Mouse (Mus musculus) heart, adult 2 months (tissue): ENCODE results near the gene A230050P20Rik. TPM values are rescaled to one million over a fixed set of nuclear protein-coding genes. Genes with fewer than 3 reads are reported as not detected.

ENCODE experiments used
- DNase-seq, 2 experiments: peaks; one replicate each; pipeline ENCODE4 v3.0.0; 2021
- H3K27ac ChIP-seq: fragments of 200-600 bp; 2 replicates; pipeline ENCODE4 v1.8.1; 2022
- H3K27me3 ChIP-seq: fragments of 200-500 bp; 2 replicates; pipeline ENCODE4 v1.6.1; 2012; ENCODE audit warnings: mild to moderate bottlenecking, low read length, inconsistent platforms, mixed read lengths; ENCODE audit not compliant: control insufficient read depth, insufficient read depth
- H3K36me3 ChIP-seq: fragments of 200-500 bp; 2 replicates; pipeline ENCODE4 v1.6.1; 2012; ENCODE audit warnings: low read length, inconsistent platforms; ENCODE audit not compliant: control insufficient read depth, insufficient read depth
- H3K4me1 ChIP-seq: fragments of 200-500 bp; 2 replicates; pipeline ENCODE4 v1.6.1; 2011; ENCODE audit warnings: low read length; ENCODE audit not compliant: control insufficient read depth, insufficient read depth
- H3K4me3 ChIP-seq: fragments of 200-600 bp; 2 replicates; pipeline ENCODE4 v1.8.1; 2022
- H3K79me2 ChIP-seq: fragments of 200-500 bp; replicated peaks from 2 replicates; pipeline ENCODE4 v1.6.1; 2012; ENCODE audit warnings: mild to moderate bottlenecking, inconsistent platforms, low read length, moderate library complexity, mixed read lengths; ENCODE audit not compliant: control insufficient read depth, insufficient read depth
- H3K9ac ChIP-seq: fragments of 200-500 bp; 2 replicates; pipeline ENCODE4 v1.6.1; 2012; ENCODE audit warnings: low read depth, mild to moderate bottlenecking, control low read depth, inconsistent platforms, low read length, mixed read lengths
- CTCF ChIP-seq: fragments of 200-600 bp; IDR thresholded peaks from 2 replicates; pipeline ENCODE4 v1.8.1; 2022; ENCODE audit warnings: antibody characterized with exemption, mild to moderate bottlenecking, moderate library complexity
- EP300 ChIP-seq: fragments of 200-500 bp; IDR thresholded peaks from 2 replicates; pipeline ENCODE4 v1.6.1; 2011; ENCODE audit warnings: low read depth, low read length, control low read depth; ENCODE audit not compliant: insufficient read depth
- POLR2A ChIP-seq: fragments of 200-500 bp; IDR thresholded peaks from 2 replicates; pipeline ENCODE4 v1.6.1; 2011; ENCODE audit warnings: mild to moderate bottlenecking, low read depth, low read length, control low read depth; ENCODE audit not compliant: insufficient read depth
- WGBS: fragments of 180-500 bp; shearing (Covaris S2); methylation state at CpG from one replicate; pipeline ENCODE4 v1.1.7; 2018; 5-methylcytosine and 5-hydroxymethylcytosine counted together
- intact Hi-C: fragments of 180-260 bp; cut with DNase I; formaldehyde crosslinking; loops from one replicate; pipeline ENCODE4 v1.15.1; 2025
- polyA plus RNA-seq: library from polyadenylated mRNA; depleted of rRNA; stranded (reverse); fragments of >200 nt; gene quantifications from 2 replicates; pipeline ENCODE4 v1.2.3, GENCODE M21; 2012
- total RNA-seq, 2 experiments: library from RNA; stranded (reverse); gene quantifications; 2 replicates each; pipeline ENCODE4 v1.2.3; 2021

The A230050P20Rik gene
- total and polyA plus RNA-seq, 3 experiments, result 3.9 to 21.2 (median 4.3) TPM

DNA sequence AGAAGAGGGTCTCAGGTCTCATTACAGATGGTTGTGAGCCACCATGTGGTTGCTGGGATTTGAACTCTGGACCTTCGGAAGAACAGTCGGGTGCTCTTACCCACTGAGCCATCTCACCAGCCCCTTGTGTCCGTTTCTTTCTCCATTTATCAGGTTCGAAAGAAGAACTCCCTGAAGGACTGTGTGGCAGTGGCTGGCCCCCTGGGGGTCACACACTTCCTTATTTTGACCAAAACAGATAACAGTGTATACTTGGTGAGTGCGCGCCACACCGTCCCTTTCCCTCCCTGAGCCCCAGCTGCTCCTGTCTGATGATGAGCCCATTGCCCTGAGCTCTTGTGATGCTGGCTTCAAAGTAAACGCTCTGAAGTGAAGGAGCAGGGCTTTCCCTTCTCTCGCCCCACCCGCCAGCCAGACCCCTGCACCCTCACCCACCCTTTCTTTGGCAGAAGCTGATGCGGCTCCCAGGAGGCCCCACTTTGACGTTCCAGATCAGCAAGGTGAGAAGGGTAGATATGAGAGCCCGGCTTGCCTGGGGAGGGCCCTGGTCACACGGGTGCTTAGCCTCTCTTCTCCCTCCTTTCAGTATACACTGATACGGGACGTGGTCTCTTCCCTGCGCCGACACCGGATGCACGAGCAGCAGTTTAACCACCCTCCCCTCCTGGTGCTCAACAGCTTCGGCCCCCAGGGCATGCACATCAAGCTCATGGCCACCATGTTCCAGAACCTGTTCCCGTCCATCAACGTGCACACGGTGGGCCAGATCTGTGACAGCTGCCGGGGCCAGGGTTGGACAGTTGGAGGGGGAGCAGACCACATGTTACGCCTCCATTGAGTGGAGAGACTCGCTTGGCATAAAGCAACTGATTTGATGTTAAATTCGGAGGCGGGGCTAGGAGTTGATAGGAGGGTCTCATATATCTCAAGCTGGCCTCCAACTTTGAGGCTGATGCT, 21.0 kb downstream of the A230050P20Rik start:
- Histone ChIP-seq H3K4me3 (no peak overlapping the region), H3K36me3 (no peaks in the 10 kb centered on the region), H3K9ac (no peak overlapping the region), H3K27ac (no peak overlapping the region), H3K27me3 (no peaks in the 10 kb centered on the region), H3K4me1 (no peaks in the 10 kb centered on the region), H3K79me2 (no peaks in the 10 kb centered on the region)
- intact Hi-C loops, result loop anchor here (10.0 kb wide), 1 partner anchor 395 kb away; the partner anchor contains the start of gene Kri1
- no peak for DNase-seq
- WGBS, result 73% methylated on average over 29 of the region's 29 CpGs
- no peak for TF ChIP-seq EP300
- no peak for TF ChIP-seq POLR2A
- TF ChIP-seq CTCF, result no peak

GRCm38 (mm10) chr9:20890411-20890810, 22.0 kb downstream of the A230050P20Rik start:
- intact Hi-C loops, result loop anchor here (10.0 kb wide), 1 partner anchor 394 kb away; the partner anchor contains the start of gene Kri1
- Histone ChIP-seq H3K36me3 (no peaks in the 10 kb centered on the region), H3K4me3 (no peak overlapping the region), H3K4me1 (no peaks in the 10 kb centered on the region), H3K27ac (no peak overlapping the region), H3K27me3 (no peaks in the 10 kb centered on the region), H3K79me2 (no peaks in the 10 kb centered on the region), H3K9ac (no peak overlapping the region)
- DNase-seq, result no peak
- WGBS, result 88% methylated on average over 5 of the region's 5 CpGs
- no peak for TF ChIP-seq CTCF
- TF ChIP-seq POLR2A, result no peak
- TF ChIP-seq EP300, result no peak

- DNase-seq, result no peak
- no peak overlapping the region for H3K4me3 ChIP-seq
- no peaks in the 10 kb centered on the region for H3K27me3 ChIP-seq
- intact Hi-C loops, result loop anchor here (10.0 kb wide), 1 partner anchor 393 kb away; the partner anchor contains the start of gene Kri1
- H3K9ac ChIP-seq, result no peak overlapping the region
- no peaks in the 10 kb centered on the region for H3K79me2 ChIP-seq
- H3K36me3 ChIP-seq, result no peaks in the 10 kb centered on the region
- WGBS, result 75% methylated on average over 26 of the region's 26 CpGs
- no peaks in the 10 kb centered on the region for H3K4me1 ChIP-seq
- TF ChIP-seq POLR2A, result 0 out of 2 replicates have a peak, but pooled peaks have one; percentile 2
- no peak for TF ChIP-seq CTCF
- TF ChIP-seq EP300, result no peak
- no peak overlapping the region for H3K27ac ChIP-seq
Measured at GRCm38 (mm10) chr9:20891339-20892103, 23.1 kb downstream of the A230050P20Rik start.

GRCm38 (mm10) chr9:20892104-20892653, 23.7 kb downstream of the A230050P20Rik start:
- Histone ChIP-seq H3K36me3 (no peaks in the 10 kb centered on the region), H3K4me1 (peaks cover under 1% of the 10 kb centered on the region; the same call in 1 of the 2 replicates), H3K79me2 (no peaks in the 10 kb centered on the region), H3K4me3 (no peak overlapping the region), H3K9ac (no peak overlapping the region), H3K27me3 (no peaks in the 10 kb centered on the region), H3K27ac (no peak overlapping the region)
- intact Hi-C loops, result loop anchor here (10.0 kb wide), 1 partner anchor 393 kb away; the partner anchor contains the start of gene Kri1
- no peak for DNase-seq
- TF ChIP-seq EP300 (no peak), CTCF (no peak), POLR2A (no peak)
- WGBS, result 67% methylated on average over 5 of the region's 5 CpGs

DNA sequence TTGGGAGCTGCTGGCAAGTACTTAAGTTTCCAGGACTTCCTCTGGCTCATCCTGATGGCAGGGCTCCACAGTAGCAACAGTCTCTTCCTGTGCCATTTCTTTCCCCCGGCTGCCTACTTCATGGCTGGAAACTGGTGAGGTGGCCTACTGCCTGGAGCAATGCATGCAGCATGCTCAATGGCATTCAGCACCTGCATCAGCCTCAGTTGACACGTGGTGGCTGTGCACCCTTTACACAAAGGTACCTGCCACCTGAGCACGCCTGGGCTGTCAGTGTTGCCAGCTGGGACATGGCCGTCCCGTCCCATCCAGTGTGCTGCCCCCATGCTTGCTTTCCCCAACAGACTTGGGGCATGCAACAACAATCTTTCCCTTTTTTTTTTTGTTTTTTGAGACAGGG, 24.6 kb downstream of the A230050P20Rik start:
- 68% methylated on average over 5 of the region's 5 CpGs for WGBS
- Histone ChIP-seq H3K79me2 (peaks cover under 1% of the 10 kb centered on the region; the same call in 1 of the 2 replicates), H3K36me3 (no peaks in the 10 kb centered on the region), H3K4me3 (no peak overlapping the region), H3K27ac (no peak overlapping the region), H3K4me1 (peaks cover 6% of the 10 kb centered on the region; the same call in 1 of the 2 replicates), H3K9ac (no peak overlapping the region), H3K27me3 (no peaks in the 10 kb centered on the region)
- no peak for TF ChIP-seq EP300
- no peak for TF ChIP-seq POLR2A
- TF ChIP-seq CTCF, result no peak
- no peak for DNase-seq
- intact Hi-C loops, result loop anchor here (10.0 kb wide), 1 partner anchor 392 kb away; the partner anchor contains the start of gene Kri1
